ENCODE assay signal across 16 mouse cellular contexts in the genomic region with DNA sequence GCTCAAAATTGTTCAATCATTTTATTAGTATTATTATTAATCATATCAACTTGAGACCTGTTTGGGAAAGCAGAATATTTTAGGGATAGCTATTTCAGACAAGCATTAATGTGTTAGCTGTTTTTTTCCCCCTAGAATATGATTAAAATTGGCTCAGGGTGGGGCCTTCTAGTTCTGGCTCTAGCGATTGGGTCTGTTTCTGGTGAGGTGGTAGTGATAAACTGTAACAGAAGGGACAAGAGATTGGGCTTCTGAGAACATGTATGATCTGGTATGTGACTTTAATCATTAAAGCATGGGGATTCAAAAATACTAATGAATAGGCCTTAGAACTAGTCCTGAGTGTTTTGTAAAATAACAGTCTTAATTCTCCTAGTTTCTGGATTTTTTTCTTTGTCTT. TPM values are rescaled to one million over a fixed set of nuclear protein-coding genes. Genes with fewer than 3 reads are reported as not detected.
DNase-seq lines count a peak whose midpoint lies in the region; ATAC-seq and TF ChIP-seq lines count a peak whose summit lies in the region.
"Had no signal": no experiment of that assay in that cellular context is flagged by ENCODE, and none has a peak within 500 bp of the region (broad histone marks: within the 10 kb centered on the region; RNA-seq: fewer than 3 reads in every experiment).

No protein-coding gene starts in this region.

- 64% methylated on average over 1 of the region's 1 CpGs for WGBS in heart, embryonic 11.5 days (ENCODE audit: insufficient replicate concordance)
- WGBS in liver, embryonic 15.5 days (ENCODE audit: insufficient replicate concordance): 21% methylated on average over 1 of the region's 1 CpGs

- H3K4me3 ChIP-seq in heart, embryonic 11.5 days (ENCODE audit: low read depth, low read length): peak overlapping the region; percentile 10; the same call in 1 of the 2 replicates
- H3K4me3 ChIP-seq in CH12.LX (replicated peaks in 1 of 3; ENCODE audit: low read depth in 2 of 3, low read length in 2 of 3, poor library complexity in 1 of 3): no peak overlapping the region
- H3K4me3 ChIP-seq in liver, embryonic 15.5 days (replicated peaks): peak overlapping the region; percentile 74
- H3K4me3 ChIP-seq: embryonic facial prominence, embryonic 10.5 days; limb, embryonic 10.5 days; lung, embryonic 15.5 days; stomach, embryonic 15.5 days had no signal

- TF ChIP-seq EP300 in CH12.LX (IDR thresholded peaks at IDR 0.05; ENCODE audit: low read length): peak; percentile 25; the same call in 1 of the 2 replicates

- dilution Hi-C loops in CH12.LX (cut with MboI; ENCODE audit: extremely low pct_ligation_motif_present, extremely low pct_unique_long_range_greater_than_20kb, low sequenced_read_pairs): no loop called here

- H3K79me2 ChIP-seq in CH12.LX (replicated peaks; ENCODE audit: control insufficient read depth, extremely low read depth, insufficient read depth, poor library complexity, severe bottlenecking): peaks cover 48% of the 10 kb centered on the region

- H3K27me3 ChIP-seq in heart, embryonic 11.5 days (ENCODE audit: control insufficient read depth, insufficient read depth, low read length): no peaks in the 10 kb centered on the region
- H3K27me3 ChIP-seq in CH12.LX (replicated peaks): no peaks in the 10 kb centered on the region
- H3K27me3 ChIP-seq in liver, embryonic 15.5 days: no peaks in the 10 kb centered on the region
- H3K27me3 ChIP-seq: lung, embryonic 15.5 days; stomach, embryonic 15.5 days had no signal

- no peak for TF ChIP-seq RAD21 in CH12.LX (IDR thresholded peaks at IDR 0.05; ENCODE audit: low read depth, low read length)

- H3K4me2 ChIP-seq in heart, embryonic 11.5 days: peak overlapping the region; percentile 41
- H3K4me2 ChIP-seq in CH12.LX (ENCODE audit: insufficient read depth, low read depth, poor library complexity, severe bottlenecking): peak overlapping the region; percentile 65; the same call in 1 of the 2 replicates
- H3K4me2 ChIP-seq in liver, embryonic 15.5 days: peak overlapping the region; percentile 79
- H3K4me2 ChIP-seq: stomach, embryonic 15.5 days had no signal

- intact Hi-C loops in heart, postnatal 10 days (cut with DNase I): loop anchor here (5.0 kb wide), 1 partner anchor 90 kb away; no protein-coding TSS in a partner anchor

- DNase-seq in heart, postnatal 10 days: no peak
- DNase-seq in CH12.LX (ENCODE audit: extremely low read depth): no peak
- DNase-seq in c-Kit-positive CD71-positive TER-119-positive erythroid progenitor cells, embryonic 14.5 days (ENCODE audit: low spot score): peak; percentile 82
- no peak for DNase-seq in cerebellum, adult 9-11 months
- DNase-seq in frontal cortex, postnatal 25 days (ENCODE audit: low spot score in 2 of 2): no peak
- DNase-seq: cerebellum, postnatal 25 days; kidney, adult 18-20 months; kidney, postnatal 14 days had no signal

- no peaks in the 10 kb centered on the region for H3K36me3 ChIP-seq in heart, embryonic 11.5 days (ENCODE audit: control insufficient read depth, insufficient read depth, low read length)
- H3K36me3 ChIP-seq in CH12.LX (replicated peaks in 1 of 2; ENCODE audit: control insufficient read depth in 1 of 2, insufficient read depth in 1 of 2, low read length in 1 of 2): peaks cover 13 to 28% of the 10 kb centered on the region in 2 experiments
- H3K36me3 ChIP-seq in liver, embryonic 15.5 days (replicated peaks): peaks cover 51% of the 10 kb centered on the region

- in situ Hi-C loops in CH12.LX (cut with MboI; ENCODE audit: low pct_ligation_motif_present, low pct_unique_long_range_greater_than_20kb, low sequenced_read_pairs): no loop called here

- ATAC-seq in heart, embryonic 11.5 days (replicated peaks; ENCODE audit: insufficient number of reproducible peaks, low FRiP score, low TSS enrichment): no peak
- ATAC-seq in liver, embryonic 15.5 days (ENCODE audit: insufficient read depth): peak; percentile 28
- ATAC-seq in cerebellum, adult (ENCODE audit: insufficient number of reproducible peaks, low FRiP score, low TSS enrichment): no peak
- ATAC-seq: hindbrain, embryonic 16.5 days had no signal

- H3K27ac ChIP-seq in heart, embryonic 11.5 days (ENCODE audit: low read depth, low read length): 0 out of 2 replicates have a peak overlapping the region, but pooled peaks have one; percentile 35
- H3K27ac ChIP-seq in CH12.LX (ENCODE audit: insufficient read depth, low read depth): no peak overlapping the region
- H3K27ac ChIP-seq in liver, embryonic 15.5 days (replicated peaks): peak overlapping the region; percentile 94
- H3K27ac ChIP-seq: embryonic facial prominence, embryonic 10.5 days; limb, embryonic 10.5 days; lung, embryonic 15.5 days; stomach, embryonic 15.5 days had no signal

- H3K9ac ChIP-seq in heart, embryonic 11.5 days (ENCODE audit: low read depth, low read length): no peak overlapping the region
- peak overlapping the region; percentile 24; the same call in 1 of the 2 replicates for H3K9ac ChIP-seq in CH12.LX (ENCODE audit: insufficient read depth, low read depth)
- peak overlapping the region; percentile 67 for H3K9ac ChIP-seq in liver, embryonic 15.5 days
- H3K9ac ChIP-seq: lung, embryonic 15.5 days; stomach, embryonic 15.5 days had no signal

- no peak for TF ChIP-seq POLR2A in CH12.LX (IDR thresholded peaks at IDR 0.05; ENCODE audit: low read depth, low read length)

- TF ChIP-seq CTCF in CH12.LX (conservative IDR thresholded peaks at IDR 0.05 in 1 of 2, IDR thresholded peaks at IDR 0.05 in 1 of 2; ENCODE audit: low read depth in 2 of 2, low read length in 2 of 2): no peak

- no peaks in the 10 kb centered on the region; the same call in 1 of the 2 replicates for H3K4me1 ChIP-seq in heart, embryonic 11.5 days (ENCODE audit: control insufficient read depth, insufficient read depth, low read length)
- peaks cover 0 to 49% of the 10 kb centered on the region in 2 experiments; a peak in 2 of 4 replicates for H3K4me1 ChIP-seq in CH12.LX (ENCODE audit: control insufficient read depth in 1 of 2, insufficient read depth in 2 of 2)
- peaks cover 40% of the 10 kb centered on the region for H3K4me1 ChIP-seq in liver, embryonic 15.5 days (replicated peaks)
- H3K4me1 ChIP-seq: stomach, embryonic 15.5 days had no signal

- H3K9me3 ChIP-seq in heart, embryonic 11.5 days (replicated peaks; ENCODE audit: control insufficient read depth, low read length): no peaks in the 10 kb centered on the region
- no peaks in the 10 kb centered on the region for H3K9me3 ChIP-seq in CH12.LX (replicated peaks; ENCODE audit: low read length)
- no peaks in the 10 kb centered on the region for H3K9me3 ChIP-seq in liver, embryonic 15.5 days (replicated peaks)
- H3K9me3 ChIP-seq: embryonic facial prominence, embryonic 10.5 days; limb, embryonic 10.5 days; lung, embryonic 15.5 days; stomach, embryonic 15.5 days had no signal

TF ChIP-seq in CH12.LX, 34 proteins besides CTCF, POLR2A, EP300 and RAD21:
- TF ChIP-seq GABPA (IDR thresholded peaks at IDR 0.05; ENCODE audit: insufficient replicate concordance, low read depth, low read length) (no peak), SIN3A (IDR thresholded peaks at IDR 0.05; ENCODE audit: low read length) (0 out of 2 replicates have a peak, but pooled peaks have one; percentile 51)

RNA-seq across cellular contexts. Expression of gene Tfrc, which starts 3.3 kb away (rescaled TPM):
- polyA plus RNA-seq in heart, embryonic 11.5 days (2014; fragmentation: Nextera tagmentation; extraction: Ambion mirVana): 66.7 and 69.2 TPM in 2 replicates
- 100 to 1,000 TPM; 180 to 317 TPM for total RNA-seq in heart, postnatal 10 days (2021)
- 328 and 358 TPM in 2 replicates for total RNA-seq in CH12.LX (2012; rRNA removed)
- 840 and 921 TPM in 2 replicates for total RNA-seq in CH12.LX (2014; rRNA removed)
- polyA plus RNA-seq in CH12.LX (2012; ENCODE audit: insufficient read length, low read depth): 186 and 190 TPM in 2 replicates
- 285 and 299 TPM in 2 replicates for polyA plus RNA-seq in liver, embryonic 15.5 days (2015; fragmentation: Nextera tagmentation; extraction: Ambion mirVana)

RNA-seq across cellular contexts. Expression of gene Tnk2, which starts 31.6 kb away (rescaled TPM):
- 6.9 and 7.8 TPM in 2 replicates for polyA plus RNA-seq in heart, embryonic 11.5 days (2014; fragmentation: Nextera tagmentation; extraction: Ambion mirVana)
- 10 to 100 TPM; 39.0 to 41.3 TPM for total RNA-seq in heart, postnatal 10 days (2021)
- total RNA-seq in CH12.LX (2012; rRNA removed) (31.9 and 35.9 TPM in 2 replicates), CH12.LX (2014; rRNA removed) (14.7 and 18.8 TPM in 2 replicates)
- polyA plus RNA-seq in CH12.LX (2012; ENCODE audit: insufficient read length, low read depth): 62.2 and 67.7 TPM in 2 replicates
- 4.5 and 4.7 TPM in 2 replicates for polyA plus RNA-seq in liver, embryonic 15.5 days (2015; fragmentation: Nextera tagmentation; extraction: Ambion mirVana)

Comparison
In these comparisons a context has a peak if more than half of its experiments do, and no peak if none do; other contexts are left out.
1. H3K4me3 ChIP-seq: peak in heart, embryonic 11.5 days (single experiment) and liver, embryonic 15.5 days (single experiment); none in CH12.LX (0 of 3).
2. Peak in every context shown above with its lines, with median percentiles within 50 percentile points of each other: H3K4me2 ChIP-seq.